Mouse (Mus musculus) liver, postnatal 0 days (tissue): ENCODE measurements around the gene Map2k3.

Source experiments
- CTCF ChIP-seq: sonication (generic); IDR thresholded peaks from 2 replicates; pipeline ENCODE4 v1.5.1; 2016; ENCODE audit warnings: antibody characterized with exemption, low read depth
- EP300 ChIP-seq: IDR thresholded peaks from 2 replicates; pipeline ENCODE4 v1.6.1; 2016; ENCODE audit warnings: antibody characterized with exemption, low read depth, mild to moderate bottlenecking

DNA sequence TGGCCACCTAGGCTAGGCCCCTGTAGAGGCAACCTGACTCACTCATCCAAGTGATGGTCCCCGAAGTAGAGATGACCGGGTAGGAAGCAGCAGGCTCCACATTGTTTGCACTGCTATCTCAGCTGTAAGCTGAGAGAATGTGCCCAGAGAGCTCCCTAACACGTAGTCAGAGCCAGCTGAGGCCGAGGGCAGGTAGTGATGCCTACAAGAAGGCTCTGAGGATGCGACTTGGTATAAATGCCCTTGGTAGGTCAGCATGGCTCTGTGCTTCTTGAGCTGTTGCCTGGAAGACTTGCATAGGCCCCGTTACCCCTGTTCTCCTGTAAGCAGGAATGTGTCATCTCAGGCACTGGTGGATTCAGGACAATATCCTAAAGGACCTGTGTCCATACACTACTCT lies 21.2 kb downstream of the Map2k3 start:
- TF ChIP-seq CTCF, result no peak
- TF ChIP-seq EP300, result no peak
